Mouse (Mus musculus) G1E (cell line): ENCODE results near the gene Kcnn4. TPM values are rescaled to one million over a fixed set of nuclear protein-coding genes. Genes with fewer than 3 reads are reported as not detected.

ENCODE experiments used
- ATAC-seq: 2 replicates; pipeline ENCODE4 v1.8.0; 2016; ENCODE audit warnings: mild to moderate bottlenecking; ENCODE audit not compliant: insufficient number of reproducible peaks, poor library complexity, low FRiP score, severe bottlenecking; ENCODE audit errors: extremely low read depth
- DNase-seq: peaks from one replicate; pipeline ENCODE4 v3.0.0; 2012; ENCODE audit warnings: low spot score
- H3K27me3 ChIP-seq: 2 replicates; pipeline ENCODE4 v1.6.1; 2012; ENCODE audit warnings: mild to moderate bottlenecking, low read length, inconsistent platforms; ENCODE audit not compliant: insufficient read depth
- H3K36me3 ChIP-seq: replicated peaks from 2 replicates; pipeline ENCODE3; 2012; ENCODE audit warnings: mild to moderate bottlenecking, inconsistent platforms
- H3K4me1 ChIP-seq: 2 replicates; pipeline ENCODE4 v1.6.1; 2012; ENCODE audit warnings: low read depth, low read length, inconsistent platforms, mixed read lengths; ENCODE audit not compliant: insufficient read depth
- H3K4me3 ChIP-seq: 2 replicates; pipeline ENCODE4 v1.5.1; 2012; ENCODE audit warnings: low read depth, mild to moderate bottlenecking, inconsistent platforms, low read length, moderate library complexity, mixed read lengths
- H3K9me3 ChIP-seq: replicated peaks from 2 replicates; pipeline ENCODE4 v1.6.1; 2012; ENCODE audit warnings: inconsistent platforms
- CTCF ChIP-seq: IDR thresholded peaks from 2 replicates; pipeline ENCODE4 v1.5.1; 2012; ENCODE audit warnings: low read depth, low read length, inconsistent platforms, mixed read lengths
- GATA1 ChIP-seq: IDR thresholded peaks from 2 replicates; pipeline ENCODE4 v1.6.1; 2012; ENCODE audit warnings: borderline replicate concordance, low read length, inconsistent platforms, mixed read lengths
- GATA2 ChIP-seq: IDR thresholded peaks from 2 replicates; pipeline ENCODE4 v1.6.1; 2012; ENCODE audit warnings: low read depth, low read length, inconsistent platforms, borderline replicate concordance
- POLR2AphosphoS5 ChIP-seq: IDR thresholded peaks from 2 replicates; pipeline ENCODE4 v1.6.1; 2012; ENCODE audit warnings: low read depth, low read length, inconsistent platforms; ENCODE audit not compliant: insufficient replicate concordance
- TAL1 ChIP-seq: conservative IDR thresholded peaks from 2 replicates; pipeline ENCODE4 v1.6.1; 2012; ENCODE audit warnings: low read depth, low read length, inconsistent platforms, mixed read lengths
- polyA plus RNA-seq: library from polyadenylated mRNA; stranded (reverse); fragments of >175 nt; gene quantifications from 2 replicates; pipeline ENCODE4 v1.2.3, GENCODE M21; 2012
- total RNA-seq, 2 experiments: library from RNA; stranded (forward) in 1 of 2; stranded (reverse) in 1 of 2; fragments of 200-1000 nt in 1 of 2; fragments of >200 nt in 1 of 2; fragmentation: Nextera tagmentation in 1 of 2; gene quantifications; 2 replicates each; pipeline ENCODE4 v1.2.3; 2014 to 2017

Kcnn4 gene
- total and polyA plus RNA-seq, 3 experiments = 20.4 to 70.4 (median 40.3) TPM

DNA sequence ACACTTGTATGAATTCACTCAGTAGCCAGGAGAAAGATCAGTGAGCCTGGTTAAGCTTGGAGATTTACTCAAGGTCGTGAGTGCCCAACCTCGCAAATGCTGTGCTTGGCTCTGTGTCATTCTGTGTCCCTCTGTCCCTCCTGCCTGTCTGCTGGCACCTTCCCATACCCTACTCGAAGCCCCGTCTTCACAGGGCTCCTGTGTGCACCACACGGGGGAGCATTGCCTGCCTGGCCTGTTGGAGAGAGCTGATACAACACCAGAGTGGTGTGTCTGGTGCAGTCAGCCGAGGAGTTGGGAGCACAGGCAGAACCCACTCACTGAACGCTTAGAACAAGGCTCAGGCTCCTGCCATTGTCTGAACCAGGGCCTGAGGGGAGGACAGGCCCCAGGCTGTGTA lies 51.6 kb downstream of the Kcnn4 start:
- Histone ChIP-seq H3K36me3 (peaks cover 79% of the 10 kb centered on the region), H3K4me3 (no peak overlapping the region), H3K9me3 (no peaks in the 10 kb centered on the region), H3K27me3 (no peaks in the 10 kb centered on the region), H3K4me1 (no peaks in the 10 kb centered on the region)
- TF ChIP-seq POLR2AphosphoS5 (no peak), GATA2 (no peak), TAL1 (no peak), GATA1 (no peak), CTCF (no peak)
- ATAC-seq (no peak), DNase-seq (no peak)

DNA sequence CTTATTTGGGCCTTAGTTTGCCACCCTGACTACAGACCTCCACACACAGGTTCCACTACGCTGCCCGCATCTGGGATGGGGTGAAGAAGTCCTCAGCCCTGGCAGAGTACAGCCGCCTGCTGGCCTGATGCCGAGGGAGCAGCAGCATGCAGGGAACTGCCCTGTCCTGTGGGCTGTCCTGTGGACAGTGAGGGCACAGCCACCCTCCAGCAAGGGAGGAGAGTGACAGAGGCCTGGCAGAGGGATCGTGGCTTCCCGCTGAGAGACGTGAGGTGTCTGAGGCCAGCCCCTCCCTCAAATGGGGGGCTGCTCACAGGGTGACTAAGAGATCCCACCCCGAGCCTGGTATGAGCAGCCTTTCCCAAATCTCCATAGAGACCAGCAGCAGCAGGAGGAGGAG lies 52.2 kb downstream of the Kcnn4 start:
- Histone ChIP-seq H3K9me3 (no peaks in the 10 kb centered on the region), H3K36me3 (peaks cover 73% of the 10 kb centered on the region), H3K27me3 (no peaks in the 10 kb centered on the region), H3K4me3 (no peak overlapping the region), H3K4me1 (no peaks in the 10 kb centered on the region)
- ATAC-seq (no peak), DNase-seq (no peak)
- no peak for TF ChIP-seq TAL1
- TF ChIP-seq GATA2 = no peak
- TF ChIP-seq POLR2AphosphoS5 = no peak
- no peak for TF ChIP-seq GATA1
- TF ChIP-seq CTCF = no peak

DNA sequence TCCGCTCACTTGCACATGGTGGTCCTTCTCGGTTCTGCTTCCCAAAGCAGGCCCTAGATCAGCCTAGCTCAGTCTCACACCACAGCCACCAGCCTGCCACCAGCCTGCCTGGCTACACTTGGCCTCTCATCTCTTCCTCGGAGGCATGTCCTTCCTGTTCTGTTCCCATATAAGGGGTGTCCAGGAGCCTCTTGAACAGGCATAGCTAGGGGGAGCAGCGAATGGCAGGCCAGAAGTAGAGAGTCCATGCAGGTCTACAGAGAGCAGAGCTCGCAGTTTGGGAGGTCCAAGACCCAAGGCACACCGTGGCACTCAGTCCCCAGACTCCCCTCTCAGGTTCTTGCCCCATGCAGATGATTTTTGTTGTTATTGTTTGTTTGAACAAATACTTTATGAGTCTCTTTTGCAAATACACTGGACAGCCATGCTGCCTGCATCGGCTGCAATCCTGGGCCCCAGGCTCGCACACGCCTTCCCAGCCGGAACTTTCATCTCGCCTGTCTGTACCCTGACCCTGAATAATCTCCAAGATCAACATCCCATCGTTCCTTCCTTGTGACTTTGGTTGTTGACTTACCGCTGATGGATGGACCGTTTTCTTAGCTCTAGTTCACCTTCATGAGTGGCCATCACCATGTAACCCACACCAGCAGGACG lies 53.2 kb downstream of the Kcnn4 start:
- no peak for ATAC-seq

DNA sequence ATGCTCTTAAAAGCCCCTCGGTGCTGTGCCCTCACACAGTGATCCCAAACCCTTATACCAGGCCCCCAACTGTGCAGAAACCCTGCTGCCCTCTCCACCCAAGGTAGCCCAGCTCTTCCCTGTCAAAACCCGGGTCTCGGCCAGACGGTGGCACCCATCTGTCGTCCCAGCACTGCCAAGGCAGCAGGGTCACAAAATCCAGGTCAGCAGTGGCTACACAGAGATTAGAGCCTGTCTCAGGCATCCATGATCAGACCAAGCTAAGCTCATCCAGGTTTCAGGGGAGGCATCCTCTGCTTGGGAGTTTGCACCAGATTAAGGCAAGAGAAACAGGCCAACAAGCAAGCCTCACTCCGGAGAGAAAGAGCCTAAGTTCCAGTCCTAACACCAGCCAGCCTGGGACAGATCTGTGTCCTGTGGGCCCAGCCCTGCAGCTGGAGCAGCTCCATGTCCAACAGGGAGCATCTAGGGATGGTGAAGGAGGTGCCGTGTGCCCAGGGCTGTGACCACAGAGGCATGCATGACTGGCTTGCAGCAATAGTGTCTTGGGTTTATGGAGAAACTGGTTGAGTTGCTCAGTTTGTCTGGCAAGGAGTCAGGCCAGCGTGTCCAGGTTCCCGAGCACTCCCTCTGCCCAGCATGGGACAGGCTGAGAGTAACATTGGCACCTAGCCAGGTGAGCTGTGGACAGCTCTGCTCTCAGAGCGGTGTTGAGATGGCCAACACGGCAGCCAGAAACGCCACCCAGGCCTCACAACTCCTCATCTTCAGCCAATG lies 54.1 kb downstream of the Kcnn4 start:
- TF ChIP-seq TAL1 (no peak), GATA2 (no peak), CTCF (no peak), GATA1 (no peak), POLR2AphosphoS5 (no peak)
- Histone ChIP-seq H3K4me1 (no peaks in the 10 kb centered on the region), H3K36me3 (peaks cover 57% of the 10 kb centered on the region), H3K27me3 (0 out of 2 replicates have a peak, but pooled peaks cover 2% of the 10 kb centered on the region), H3K9me3 (no peaks in the 10 kb centered on the region), H3K4me3 (no peak overlapping the region)
- ATAC-seq (no peak), DNase-seq (no peak)

More for the DNA sequence above, 53.2 kb downstream of the Kcnn4 start:
- no peak for DNase-seq
- Histone ChIP-seq H3K36me3 (peaks cover 65% of the 10 kb centered on the region), H3K4me1 (no peaks in the 10 kb centered on the region), H3K27me3 (no peaks in the 10 kb centered on the region), H3K9me3 (no peaks in the 10 kb centered on the region), H3K4me3 (no peak overlapping the region)
- TF ChIP-seq GATA2 = no peak
- TF ChIP-seq CTCF = no peak
- no peak for TF ChIP-seq POLR2AphosphoS5
- no peak for TF ChIP-seq TAL1
- no peak for TF ChIP-seq GATA1

DNA sequence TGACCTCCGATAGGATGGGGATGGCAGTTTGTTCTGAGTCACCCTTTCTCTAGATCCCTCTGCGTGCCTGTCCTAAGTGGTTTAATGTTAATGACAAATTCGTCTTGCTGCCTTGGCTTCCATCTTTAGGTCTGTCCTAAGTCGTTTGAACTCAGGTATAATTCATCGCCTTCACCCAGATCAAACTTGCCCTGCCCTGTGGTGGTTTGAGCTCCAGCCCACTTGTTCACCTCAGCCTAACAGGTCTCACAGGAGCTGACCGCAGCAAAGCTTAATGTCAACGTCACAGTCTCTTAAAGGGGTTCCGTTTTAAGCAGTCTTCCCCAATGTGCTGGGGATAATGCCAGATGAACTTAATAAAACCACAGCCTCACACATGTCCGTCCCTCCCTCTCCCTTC lies 55.9 kb downstream of the Kcnn4 start:
- Histone ChIP-seq H3K36me3 (peaks cover 39% of the 10 kb centered on the region), H3K4me3 (no peak overlapping the region), H3K27me3 (peaks cover 12% of the 10 kb centered on the region), H3K4me1 (no peaks in the 10 kb centered on the region), H3K9me3 (no peaks in the 10 kb centered on the region)
- TF ChIP-seq CTCF = no peak
- ATAC-seq = no peak
- no peak for DNase-seq

DNA sequence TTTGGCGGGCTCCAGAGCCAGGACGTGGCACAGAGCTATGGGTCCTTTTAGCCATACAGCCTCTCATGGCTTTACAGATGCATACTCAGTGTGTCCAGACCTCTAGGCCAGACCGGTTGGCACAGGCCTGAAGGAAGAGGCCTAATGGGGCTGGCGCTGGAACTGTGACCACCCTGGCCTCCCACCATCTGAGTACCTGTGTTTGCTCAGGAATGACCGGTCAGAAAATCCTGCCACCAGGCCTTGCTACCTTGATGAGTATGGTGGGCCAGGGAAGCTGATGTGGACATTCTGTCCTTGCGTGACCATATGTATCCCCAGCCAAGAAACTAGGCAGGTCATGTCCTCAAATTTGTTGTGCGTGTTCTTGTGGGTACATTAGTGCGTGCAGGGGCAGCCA lies 57.1 kb downstream of the Kcnn4 start:
- DNase-seq (no peak), ATAC-seq (no peak)
- peaks cover 1% of the 10 kb centered on the region; the same call in 1 of the 2 replicates for H3K9me3 ChIP-seq
- no peak overlapping the region for H3K4me3 ChIP-seq
- H3K4me1 ChIP-seq = no peaks in the 10 kb centered on the region
- TF ChIP-seq GATA1 (no peak), POLR2AphosphoS5 (no peak), TAL1 (no peak), GATA2 (no peak), CTCF (no peak)
- H3K36me3 ChIP-seq = peaks cover 27% of the 10 kb centered on the region
- peaks cover 12% of the 10 kb centered on the region for H3K27me3 ChIP-seq
